Mouse (Mus musculus) liver, embryonic 13.5 days (tissue): ENCODE data around the gene Gsto1. TPM values are rescaled to one million over a fixed set of nuclear protein-coding genes. Genes with fewer than 3 reads are reported as not detected.

Source experiments
- ATAC-seq: fragments of 200-750 bp; cut with Nextera tagmentation; 2 replicates; pipeline ENCODE4 v1.8.0; 2017; ENCODE audit warnings: low read depth, mild to moderate bottlenecking, moderate number of reproducible peaks, moderate library complexity
- DNase-seq: peaks from one replicate; pipeline ENCODE4 v3.0.0; 2022
- H3K27ac ChIP-seq: fragments of 300-500 bp; sonication (generic); 2 replicates; pipeline ENCODE4 v1.5.1; 2015; ENCODE audit warnings: moderate library complexity, mild to moderate bottlenecking, inconsistent platforms
- H3K27me3 ChIP-seq: fragments of 300-500 bp; sonication (generic); 2 replicates; pipeline ENCODE4 v1.6.1; 2015; ENCODE audit warnings: mild to moderate bottlenecking, inconsistent platforms
- H3K36me3 ChIP-seq: fragments of 300-500 bp; sonication (generic); 2 replicates; pipeline ENCODE4 v1.6.1; 2015; ENCODE audit warnings: mild to moderate bottlenecking, inconsistent platforms
- H3K4me1 ChIP-seq: fragments of 300-500 bp; sonication (generic); replicated peaks from 2 replicates; pipeline ENCODE4 v1.6.1; 2015; ENCODE audit warnings: inconsistent platforms
- H3K4me2 ChIP-seq: fragments of 300-500 bp; sonication (generic); 2 replicates; pipeline ENCODE4 v1.6.1; 2015; ENCODE audit warnings: inconsistent platforms, mild to moderate bottlenecking, moderate library complexity
- H3K4me3 ChIP-seq: fragments of 300-500 bp; sonication (generic); replicated peaks from 2 replicates; pipeline ENCODE4 v1.5.1; 2015; ENCODE audit warnings: mild to moderate bottlenecking, inconsistent platforms
- H3K9ac ChIP-seq: fragments of 300-500 bp; sonication (generic); 2 replicates; pipeline ENCODE4 v1.6.1; 2015; ENCODE audit warnings: mild to moderate bottlenecking, inconsistent platforms
- H3K9me3 ChIP-seq: fragments of 300-500 bp; sonication (generic); replicated peaks from 2 replicates; pipeline ENCODE4 v1.6.1; 2016; ENCODE audit warnings: inconsistent platforms
- WGBS: fragments of 180-500 bp; shearing (Covaris S2); methylation state at CpG from one replicate; pipeline ENCODE4 v1.1.7; 2015; ENCODE audit not compliant: insufficient replicate concordance; 5-methylcytosine and 5-hydroxymethylcytosine counted together
- polyA plus RNA-seq: library from polyadenylated mRNA; unstranded; fragments of >200 nt; fragmentation: Nextera tagmentation; extraction: Ambion mirVana; gene quantifications from 2 replicates; pipeline ENCODE4 v1.2.1, GENCODE M21; 2015

Gene Gsto1
- polyA plus RNA-seq, 1 experiment from 2014 or later = 117 TPM

- peaks cover 4% of the 10 kb centered on the region; the same call in 1 of the 2 replicates for H3K27me3 ChIP-seq
- peaks cover 33% of the 10 kb centered on the region for H3K36me3 ChIP-seq
These were observed 4.4 kb downstream of the Gsto1 start for GRCm38 (mm10) chr19:47859180-47859579.

GRCm38 (mm10) chr19:47862581-47862980, 7.8 kb downstream of the Gsto1 start:
- 70% methylated on average over 3 of the region's 3 CpGs for WGBS
- ATAC-seq (no peak), DNase-seq (no peak)
- peaks cover 11% of the 10 kb centered on the region for H3K4me1 ChIP-seq
- H3K27me3 ChIP-seq = 0 out of 2 replicates have a peak, but pooled peaks cover 2% of the 10 kb centered on the region
- H3K27ac ChIP-seq = no peak overlapping the region
- H3K9me3 ChIP-seq = no peaks in the 10 kb centered on the region
- no peak overlapping the region for H3K4me2 ChIP-seq
- H3K9ac ChIP-seq = no peak overlapping the region
- H3K36me3 ChIP-seq = peaks cover 38% of the 10 kb centered on the region
- H3K4me3 ChIP-seq = no peak overlapping the region

More at GRCm38 (mm10) chr19:47859180-47859579, 4.4 kb downstream of the Gsto1 start:
- no peak overlapping the region for H3K4me3 ChIP-seq
- no peak overlapping the region for H3K9ac ChIP-seq
- no peak for DNase-seq
- peaks cover 21% of the 10 kb centered on the region for H3K4me1 ChIP-seq
- no peak overlapping the region for H3K4me2 ChIP-seq
- no peak for ATAC-seq
- H3K27ac ChIP-seq = no peak overlapping the region
- 80% methylated on average over 8 of the region's 8 CpGs for WGBS
- H3K9me3 ChIP-seq = no peaks in the 10 kb centered on the region

DNA sequence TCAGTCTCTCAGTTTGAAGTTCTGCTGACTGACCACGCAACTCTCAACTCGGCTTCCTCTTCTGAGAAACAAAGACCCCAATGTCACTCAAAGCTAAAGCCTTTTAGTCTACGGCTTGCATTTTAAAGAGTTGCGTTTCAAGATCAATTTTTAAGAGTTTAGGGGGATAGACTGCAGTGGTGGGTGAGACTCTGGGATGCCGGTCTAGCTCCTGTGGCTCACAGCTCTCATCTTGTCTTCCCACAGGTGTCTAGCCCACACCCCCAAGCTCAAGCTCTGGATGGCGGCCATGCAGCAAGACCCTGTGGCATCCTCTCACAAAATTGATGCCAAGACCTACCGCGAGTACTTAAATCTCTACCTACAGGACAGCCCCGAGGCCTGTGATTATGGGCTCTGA, 9.3 kb downstream of the Gsto1 start:
- peak overlapping the region; percentile 88; the same call in 1 of the 2 replicates for H3K4me2 ChIP-seq
- peaks cover 31% of the 10 kb centered on the region for H3K36me3 ChIP-seq
- H3K4me3 ChIP-seq = no peak overlapping the region
- H3K9me3 ChIP-seq = no peaks in the 10 kb centered on the region
- WGBS = 90% methylated on average over 9 of the region's 9 CpGs
- 0 out of 2 replicates have a peak, but pooled peaks cover 5% of the 10 kb centered on the region for H3K27me3 ChIP-seq
- H3K27ac ChIP-seq = no peak overlapping the region
- H3K4me1 ChIP-seq = peaks cover 11% of the 10 kb centered on the region
- no peak overlapping the region for H3K9ac ChIP-seq
- ATAC-seq = no peak
- no peak for DNase-seq

GRCm38 (mm10) chr19:47864721-47865120, 10.0 kb downstream of the Gsto1 start:
- Histone ChIP-seq H3K27ac (no peak overlapping the region), H3K27me3 (0 out of 2 replicates have a peak, but pooled peaks cover 5% of the 10 kb centered on the region), H3K9me3 (no peaks in the 10 kb centered on the region), H3K4me2 (peak overlapping the region; percentile 88), H3K4me1 (peaks cover 11% of the 10 kb centered on the region), H3K9ac (peak overlapping the region; percentile 77), H3K36me3 (peaks cover 25% of the 10 kb centered on the region), H3K4me3 (peak overlapping the region; percentile 72)
- ATAC-seq (no peak), DNase-seq (no peak)
- 79% methylated on average over 7 of the region's 7 CpGs for WGBS

GRCm38 (mm10) chr19:47865353-47865947, 10.7 kb downstream of the Gsto1 start, which contains the start of gene Gsto2:
TSS of gene Gsto2 (plus strand) at chr19:47865534.
- H3K27ac ChIP-seq = peak within 1 kb of the TSS; percentile 66
- H3K36me3 ChIP-seq = peaks cover 19% of the 10 kb centered on the region
- WGBS = under 1% methylated on average over 49 of the region's 49 CpGs
- peak within 1 kb of the TSS; percentile 72 for H3K4me3 ChIP-seq
- peak within 1 kb of the TSS; percentile 88 for H3K4me2 ChIP-seq
- 0 out of 2 replicates have a peak, but pooled peaks cover 5% of the 10 kb centered on the region for H3K27me3 ChIP-seq
- peak within 1 kb of the TSS; percentile 77 for H3K9ac ChIP-seq
- DNase-seq = peak; percentile 91
- no peaks in the 10 kb centered on the region for H3K9me3 ChIP-seq
- peak; percentile 100 for ATAC-seq
- peaks cover 11% of the 10 kb centered on the region for H3K4me1 ChIP-seq

- ATAC-seq (no peak), DNase-seq (no peak)
- WGBS = 49% methylated on average over 4 of the region's 4 CpGs
- H3K27me3 ChIP-seq = 0 out of 2 replicates have a peak, but pooled peaks cover 10% of the 10 kb centered on the region
- no peak overlapping the region for H3K27ac ChIP-seq
- H3K36me3 ChIP-seq = peaks cover 13% of the 10 kb centered on the region
- no peak overlapping the region for H3K4me2 ChIP-seq
- H3K4me1 ChIP-seq = peaks cover 11% of the 10 kb centered on the region
- H3K4me3 ChIP-seq = no peak overlapping the region
- H3K9ac ChIP-seq = no peak overlapping the region
- no peaks in the 10 kb centered on the region for H3K9me3 ChIP-seq
These were observed 12.9 kb downstream of the Gsto1 start for GRCm38 (mm10) chr19:47867628-47868175.

DNA sequence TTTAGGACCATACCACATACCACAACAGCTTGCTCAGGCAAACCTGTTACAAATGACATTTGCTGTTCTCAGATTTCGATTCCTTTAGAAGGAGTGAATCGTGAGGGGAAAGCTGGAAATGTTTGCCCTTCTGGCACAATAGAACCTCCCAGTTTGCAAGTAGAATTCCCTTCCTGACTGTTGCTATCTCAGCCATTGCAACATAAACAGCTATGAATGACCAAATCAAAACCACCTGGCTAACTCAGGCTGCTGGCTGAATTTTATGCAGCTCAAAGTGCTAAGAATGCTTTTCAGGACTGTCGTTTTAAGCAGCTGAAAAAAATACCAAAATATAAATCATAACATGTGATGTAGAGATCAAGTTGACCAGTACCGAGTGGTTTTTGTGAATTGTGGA, 14.2 kb downstream of the Gsto1 start:
- H3K27me3 ChIP-seq = 0 out of 2 replicates have a peak, but pooled peaks cover 10% of the 10 kb centered on the region
- H3K27ac ChIP-seq = no peak overlapping the region
- H3K36me3 ChIP-seq = peaks cover 7% of the 10 kb centered on the region
- 57% methylated on average over 4 of the region's 4 CpGs for WGBS
- no peaks in the 10 kb centered on the region for H3K9me3 ChIP-seq
- no peak for DNase-seq
- no peak for ATAC-seq
- H3K9ac ChIP-seq = no peak overlapping the region
- H3K4me3 ChIP-seq = no peak overlapping the region
- no peak overlapping the region for H3K4me2 ChIP-seq
- peaks cover 11% of the 10 kb centered on the region for H3K4me1 ChIP-seq

DNA sequence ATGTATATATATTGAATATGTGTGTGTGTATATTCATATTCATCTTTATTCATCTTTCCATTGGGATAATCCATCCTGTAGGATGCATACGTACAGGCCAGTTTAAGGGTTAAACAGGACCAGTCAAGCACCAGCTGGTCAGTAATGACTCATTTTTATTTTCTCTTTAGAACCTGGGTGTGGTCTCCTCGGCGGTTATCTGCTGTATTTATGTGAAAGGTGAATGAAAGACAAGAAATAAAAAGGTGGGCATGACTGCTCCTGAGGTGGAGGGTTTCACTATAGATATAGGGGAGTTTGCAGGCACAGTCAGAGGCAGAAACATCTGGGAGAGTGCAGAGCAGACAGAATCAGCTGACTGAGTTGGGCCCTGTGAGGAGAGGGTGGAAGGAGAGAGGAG, 14.7 kb downstream of the Gsto1 start:
- 41% methylated on average over 3 of the region's 3 CpGs for WGBS
- Histone ChIP-seq H3K4me2 (no peak overlapping the region), H3K27ac (no peak overlapping the region), H3K4me1 (peaks cover 11% of the 10 kb centered on the region), H3K36me3 (peaks cover 1% of the 10 kb centered on the region), H3K9ac (no peak overlapping the region), H3K27me3 (0 out of 2 replicates have a peak, but pooled peaks cover 10% of the 10 kb centered on the region), H3K9me3 (no peaks in the 10 kb centered on the region), H3K4me3 (no peak overlapping the region)
- ATAC-seq (no peak), DNase-seq (no peak)

GRCm38 (mm10) chr19:47870102-47870666, 15.4 kb downstream of the Gsto1 start:
- Histone ChIP-seq H3K4me2 (no peak overlapping the region), H3K27me3 (0 out of 2 replicates have a peak, but pooled peaks cover 10% of the 10 kb centered on the region), H3K9ac (no peak overlapping the region), H3K4me3 (no peak overlapping the region), H3K36me3 (no peaks in the 10 kb centered on the region), H3K9me3 (no peaks in the 10 kb centered on the region), H3K4me1 (peaks cover 4% of the 10 kb centered on the region; the same call in 1 of the 2 replicates), H3K27ac (no peak overlapping the region)
- WGBS = 64% methylated on average over 7 of the region's 7 CpGs
- no peak for ATAC-seq
- no peak for DNase-seq

DNA sequence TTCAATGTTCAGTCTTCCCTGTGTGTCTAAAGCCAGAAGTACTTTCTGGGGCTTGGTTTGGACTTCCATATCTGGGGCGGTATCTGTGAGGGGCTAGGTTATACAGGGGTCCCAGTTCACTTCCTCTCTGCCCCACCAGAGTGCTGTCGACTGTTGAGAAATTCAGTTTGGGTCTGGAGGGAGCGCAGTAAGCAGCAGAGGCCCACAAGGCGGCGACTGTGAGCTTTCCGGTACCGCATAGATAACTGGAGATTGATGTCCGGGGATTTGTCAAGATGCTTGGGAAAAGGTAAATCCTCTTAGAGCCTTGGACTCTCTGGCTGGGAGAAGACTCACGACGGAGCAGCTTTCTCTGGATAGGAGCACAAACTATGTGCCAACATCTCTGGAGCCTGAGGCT, 16.7 kb downstream of the Gsto1 start:
- ATAC-seq (no peak), DNase-seq (no peak)
- H3K36me3 ChIP-seq = no peaks in the 10 kb centered on the region
- WGBS = 30% methylated on average over 10 of the region's 10 CpGs
- no peak overlapping the region for H3K9ac ChIP-seq
- no peak overlapping the region for H3K27ac ChIP-seq
- H3K9me3 ChIP-seq = no peaks in the 10 kb centered on the region
- no peaks in the 10 kb centered on the region for H3K4me1 ChIP-seq
- no peak overlapping the region for H3K4me2 ChIP-seq
- no peak overlapping the region for H3K4me3 ChIP-seq
- H3K27me3 ChIP-seq = 0 out of 2 replicates have a peak, but pooled peaks cover 16% of the 10 kb centered on the region

DNA sequence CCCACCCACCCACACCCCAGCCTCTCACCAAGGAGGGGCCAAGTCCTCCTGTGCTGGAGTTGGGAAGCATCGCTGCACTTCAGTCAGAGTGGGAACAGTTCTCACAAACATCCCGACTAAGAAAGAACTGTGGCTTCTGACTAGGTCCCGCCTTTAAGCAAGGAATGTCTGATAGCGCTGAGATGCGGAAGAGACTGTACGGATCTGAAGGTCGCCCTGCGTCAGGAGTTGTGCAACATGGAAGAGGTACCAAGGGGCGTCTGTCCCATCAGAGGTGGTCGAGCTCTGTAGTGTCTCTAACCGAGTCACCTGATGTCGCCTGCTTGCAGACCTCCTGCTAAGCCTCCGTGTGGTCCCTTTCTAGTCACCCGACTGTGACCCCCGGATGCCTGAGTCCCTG, 21.5 kb downstream of the Gsto1 start:
- H3K9me3 ChIP-seq = no peaks in the 10 kb centered on the region
- 0 out of 2 replicates have a peak, but pooled peaks cover 13% of the 10 kb centered on the region for H3K27me3 ChIP-seq
- ATAC-seq = no peak
- H3K4me1 ChIP-seq = no peaks in the 10 kb centered on the region
- WGBS = 52% methylated on average over 15 of the region's 15 CpGs
- no peaks in the 10 kb centered on the region for H3K36me3 ChIP-seq
- H3K4me2 ChIP-seq = no peak overlapping the region
- no peak overlapping the region for H3K27ac ChIP-seq
- H3K9ac ChIP-seq = no peak overlapping the region
- H3K4me3 ChIP-seq = no peak overlapping the region
- DNase-seq = no peak
